Mouse (Mus musculus): ENCODE measurements around the gene Nek6. TPM values are rescaled to one million over a fixed set of nuclear protein-coding genes. Genes with fewer than 3 reads are reported as not detected.

Gene Nek6
- polyA plus RNA-seq, 1 experiment = 25.6 TPM

DNA sequence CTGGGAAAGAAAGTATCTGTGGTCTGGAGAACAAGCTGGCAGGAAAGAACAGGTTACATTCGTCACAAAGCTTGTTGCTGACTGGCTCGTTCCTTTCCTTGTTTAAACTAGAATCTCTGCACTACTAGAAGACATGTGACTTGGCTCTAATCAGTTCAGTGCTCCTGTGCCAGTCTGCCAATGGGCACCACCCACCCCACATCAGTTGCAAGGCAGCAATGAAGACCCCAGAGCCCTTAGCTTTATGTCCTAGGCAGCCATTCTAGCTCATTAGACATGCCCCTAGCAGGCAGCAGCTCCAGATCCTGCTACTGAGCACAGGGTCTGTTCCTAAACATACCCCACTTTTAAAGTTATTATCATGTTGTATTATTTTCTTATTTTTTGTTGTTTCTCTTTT is 72.5 kb downstream of the Nek6 start:
- Histone ChIP-seq H3K36me3 (ENCODE audit: control insufficient read depth, insufficient read depth) (peaks cover 26% of the 10 kb centered on the region), H3K4me3 (no peak overlapping the region), H3ac (ENCODE audit: control insufficient read depth, insufficient read length) (no peak overlapping the region), H3K27me3 (ENCODE audit: control insufficient read depth, insufficient read depth, insufficient read length) (no peaks in the 10 kb centered on the region), H3K79me2 (ENCODE audit: control insufficient read depth, insufficient read depth) (no peaks in the 10 kb centered on the region), H3K4me2 (ENCODE audit: low read depth) (no peak overlapping the region)
- TF ChIP-seq TCF12 (IDR thresholded peaks at IDR 0.05; ENCODE audit: insufficient read depth, poor library complexity, severe bottlenecking) = no peak
- TF ChIP-seq REST (IDR thresholded peaks at IDR 0.05; ENCODE audit: insufficient read depth, insufficient read length) = no peak

DNA sequence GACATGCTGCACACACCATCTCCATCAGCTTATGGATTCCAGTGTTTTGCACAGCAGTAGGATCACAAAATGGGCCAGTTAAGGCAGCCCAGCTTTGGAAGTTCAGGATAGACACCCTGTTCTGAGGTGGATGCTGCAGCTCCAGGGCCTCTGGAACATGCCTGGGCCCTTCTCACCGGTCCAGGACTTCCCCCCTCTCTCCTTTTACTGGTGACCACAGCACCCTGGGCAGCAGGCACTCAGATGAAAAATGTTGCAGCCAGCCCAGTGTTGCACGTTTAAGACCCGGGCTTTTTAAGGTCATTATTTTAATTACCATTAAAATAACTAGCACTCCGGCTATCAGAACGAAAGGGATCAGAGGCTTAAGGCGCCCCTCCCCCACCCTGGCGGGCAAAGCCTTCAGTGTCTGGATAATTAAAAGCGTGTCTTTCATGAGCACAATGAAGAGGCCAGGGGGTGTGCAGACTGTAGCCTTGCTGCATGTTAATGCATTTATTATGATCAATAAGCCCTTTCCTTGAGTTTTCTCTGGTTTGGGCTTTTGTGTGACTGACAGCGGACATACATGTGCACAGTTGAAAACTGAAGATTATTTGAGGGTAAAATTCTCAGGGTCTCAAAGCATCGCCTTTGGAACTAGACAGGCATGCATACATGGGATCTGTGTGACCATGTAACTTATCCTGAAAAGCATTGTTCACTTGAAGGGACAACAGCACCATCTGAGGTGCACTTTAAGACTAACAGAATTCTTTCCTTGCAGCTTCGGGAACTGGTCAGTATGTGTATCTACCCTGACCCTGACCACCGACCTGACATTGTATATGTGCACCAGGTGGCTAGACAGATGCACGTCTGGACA is 73.3 kb downstream of the Nek6 start:
- peaks cover 28% of the 10 kb centered on the region for H3K36me3 ChIP-seq (ENCODE audit: control insufficient read depth, insufficient read depth)
- H3ac ChIP-seq (ENCODE audit: control insufficient read depth, insufficient read length) = no peak overlapping the region
- peak; percentile 33 for TF ChIP-seq POLR2AphosphoS2 (IDR thresholded peaks at IDR 0.05; ENCODE audit: insufficient read length, low read depth)
- TF ChIP-seq USF1 (IDR thresholded peaks at IDR 0.05; ENCODE audit: low read depth) = no peak
- no peaks in the 10 kb centered on the region for H3K79me2 ChIP-seq (ENCODE audit: control insufficient read depth, insufficient read depth)
- H3K4me3 ChIP-seq = no peak overlapping the region
- H3K4me2 ChIP-seq (ENCODE audit: low read depth) = no peak overlapping the region
- H3K27me3 ChIP-seq (ENCODE audit: control insufficient read depth, insufficient read depth, insufficient read length) = no peaks in the 10 kb centered on the region

GRCm38 (mm10) chr2:38585379-38585736 is 73.9 kb downstream of the Nek6 start:
- Histone ChIP-seq H3K4me3 (no peak overlapping the region), H3K79me2 (ENCODE audit: control insufficient read depth, insufficient read depth) (no peaks in the 10 kb centered on the region), H3K36me3 (ENCODE audit: control insufficient read depth, insufficient read depth) (peaks cover 34% of the 10 kb centered on the region), H3ac (ENCODE audit: control insufficient read depth, insufficient read length) (no peak overlapping the region), H3K4me2 (ENCODE audit: low read depth) (no peak overlapping the region), H3K27me3 (ENCODE audit: control insufficient read depth, insufficient read depth, insufficient read length) (no peaks in the 10 kb centered on the region)
- TF ChIP-seq TCF12 (IDR thresholded peaks at IDR 0.05; ENCODE audit: insufficient read depth, poor library complexity, severe bottlenecking) (no peak), REST (IDR thresholded peaks at IDR 0.05; ENCODE audit: insufficient read depth, insufficient read length) (no peak), POLR2AphosphoS2 (IDR thresholded peaks at IDR 0.05; ENCODE audit: insufficient read length, low read depth) (no peak), MAX (IDR thresholded peaks at IDR 0.05; ENCODE audit: low read depth) (no peak), SRF (IDR thresholded peaks at IDR 0.05; ENCODE audit: control insufficient read depth, insufficient read length, low read depth) (no peak), MYOG (IDR thresholded peaks at IDR 0.05; ENCODE audit: control insufficient read depth in 1 of 3, insufficient read depth in 1 of 3, insufficient read length in 2 of 3, low read depth in 2 of 3) (no peak), POLR2A (IDR thresholded peaks at IDR 0.05; ENCODE audit: insufficient read length, low read depth) (no peak), USF1 (IDR thresholded peaks at IDR 0.05; ENCODE audit: low read depth) (no peak), TCF3 (IDR thresholded peaks at IDR 0.05; ENCODE audit: insufficient read length, low read depth) (no peak), CEBPB (IDR thresholded peaks at IDR 0.05; ENCODE audit: insufficient read depth, poor library complexity, severe bottlenecking) (no peak), E2F4 (IDR thresholded peaks at IDR 0.05; ENCODE audit: insufficient read depth) (no peak), MYOD1 (IDR thresholded peaks at IDR 0.05; ENCODE audit: control insufficient read depth in 1 of 3, insufficient read length in 2 of 3, low read depth in 2 of 3) (no peak)

DNA sequence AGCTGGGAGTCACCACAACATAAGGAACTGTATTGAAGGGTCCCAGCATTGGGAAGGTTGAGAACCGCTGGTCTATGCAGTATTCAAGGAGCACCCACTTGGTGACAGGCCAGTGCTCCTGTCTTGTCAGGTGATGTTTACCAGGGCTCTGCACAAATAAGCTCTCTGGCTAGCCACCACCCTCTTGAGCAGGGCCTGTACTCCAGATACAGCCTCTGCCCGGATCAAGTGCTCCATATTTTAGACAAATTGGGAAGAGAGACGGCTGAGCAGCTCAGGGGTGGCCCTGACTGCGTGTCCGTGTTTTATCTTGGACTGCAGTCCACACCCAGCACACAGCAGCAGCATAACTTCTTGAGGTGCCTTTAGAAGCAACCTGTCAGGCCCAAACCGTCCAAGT is 75.3 kb downstream of the Nek6 start:
- H3K4me2 ChIP-seq (ENCODE audit: low read depth) = no peak overlapping the region
- H3K79me2 ChIP-seq (ENCODE audit: control insufficient read depth, insufficient read depth) = no peaks in the 10 kb centered on the region
- no peak overlapping the region for H3K4me3 ChIP-seq
- no peaks in the 10 kb centered on the region for H3K27me3 ChIP-seq (ENCODE audit: control insufficient read depth, insufficient read depth, insufficient read length)
- H3K36me3 ChIP-seq (ENCODE audit: control insufficient read depth, insufficient read depth) = peaks cover 37% of the 10 kb centered on the region
- H3ac ChIP-seq (ENCODE audit: control insufficient read depth, insufficient read length) = no peak overlapping the region
- TF ChIP-seq MYOD1 (IDR thresholded peaks at IDR 0.05; ENCODE audit: control insufficient read depth in 1 of 3, insufficient read length in 2 of 3, low read depth in 2 of 3) = no peak
- no peak for TF ChIP-seq CEBPB (IDR thresholded peaks at IDR 0.05; ENCODE audit: insufficient read depth, poor library complexity, severe bottlenecking)
- TF ChIP-seq USF1 (IDR thresholded peaks at IDR 0.05; ENCODE audit: low read depth) = no peak
- no peak for TF ChIP-seq E2F4 (IDR thresholded peaks at IDR 0.05; ENCODE audit: insufficient read depth)
- no peak for TF ChIP-seq POLR2A (IDR thresholded peaks at IDR 0.05; ENCODE audit: insufficient read length, low read depth)
- no peak for TF ChIP-seq TCF3 (IDR thresholded peaks at IDR 0.05; ENCODE audit: insufficient read length, low read depth)
- no peak for TF ChIP-seq MYOG (IDR thresholded peaks at IDR 0.05; ENCODE audit: control insufficient read depth in 1 of 3, insufficient read depth in 1 of 3, insufficient read length in 2 of 3, low read depth in 2 of 3)
- TF ChIP-seq MAX (IDR thresholded peaks at IDR 0.05; ENCODE audit: low read depth) = no peak
- no peak for TF ChIP-seq SRF (IDR thresholded peaks at IDR 0.05; ENCODE audit: control insufficient read depth, insufficient read length, low read depth)
- no peak for TF ChIP-seq TCF12 (IDR thresholded peaks at IDR 0.05; ENCODE audit: insufficient read depth, poor library complexity, severe bottlenecking)
- TF ChIP-seq REST (IDR thresholded peaks at IDR 0.05; ENCODE audit: insufficient read depth, insufficient read length) = no peak
- no peak for TF ChIP-seq POLR2AphosphoS2 (IDR thresholded peaks at IDR 0.05; ENCODE audit: insufficient read length, low read depth)

DNA sequence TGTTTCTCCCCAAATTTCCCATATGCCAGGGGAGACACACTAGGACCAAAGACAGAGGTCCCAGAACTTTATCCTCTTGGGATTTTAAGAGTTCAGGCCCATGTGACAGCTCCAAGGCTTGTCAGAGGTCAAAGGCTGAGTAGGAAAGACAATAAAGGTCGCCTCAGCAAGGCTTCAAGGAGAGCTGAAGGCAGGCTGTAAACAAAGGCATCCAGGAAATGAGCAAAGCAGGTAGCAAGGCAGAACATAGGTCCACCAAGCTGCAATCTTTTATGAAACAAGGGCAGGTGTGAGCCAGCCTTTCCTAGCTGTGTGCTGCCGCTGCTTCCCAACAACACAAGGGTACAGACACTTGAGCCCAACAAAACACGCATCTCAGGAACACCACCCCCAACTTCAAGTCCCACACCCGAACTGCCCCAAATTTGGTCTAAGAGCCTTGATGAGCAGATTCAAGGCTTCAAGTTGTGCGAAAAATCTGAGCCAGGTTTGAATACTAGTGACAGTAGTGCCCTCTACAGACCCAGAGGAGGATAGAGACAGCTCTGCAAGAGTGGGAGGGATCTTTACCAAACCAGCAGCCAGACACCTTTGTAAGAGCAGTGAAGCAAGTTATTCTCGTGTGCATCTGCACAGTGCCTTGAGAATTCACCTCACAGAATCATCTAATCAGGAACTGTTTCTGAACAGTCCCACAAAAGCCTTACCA is 80.5 kb downstream of the Nek6 start:
- no peak overlapping the region for H3ac ChIP-seq (ENCODE audit: control insufficient read depth, insufficient read length)

More for the DNA sequence above, 80.5 kb downstream of the Nek6 start:
- Histone ChIP-seq H3K4me3 (no peak overlapping the region), H3K79me2 (ENCODE audit: control insufficient read depth, insufficient read depth) (no peaks in the 10 kb centered on the region), H3K36me3 (ENCODE audit: control insufficient read depth, insufficient read depth) (peaks cover 23% of the 10 kb centered on the region), H3K27me3 (ENCODE audit: control insufficient read depth, insufficient read depth, insufficient read length) (no peaks in the 10 kb centered on the region), H3K4me2 (ENCODE audit: low read depth) (no peak overlapping the region)
- TF ChIP-seq MYOG (IDR thresholded peaks at IDR 0.05; ENCODE audit: control insufficient read depth in 1 of 3, insufficient read depth in 1 of 3, insufficient read length in 2 of 3, low read depth in 2 of 3) (no peak), POLR2A (IDR thresholded peaks at IDR 0.05; ENCODE audit: insufficient read length, low read depth) (no peak)

All from myocyte (in vitro differentiated cells).